Mouse (Mus musculus) adrenal gland, adult 2 months (tissue): ENCODE measurements around the gene Keap1. TPM values are rescaled to one million over a fixed set of nuclear protein-coding genes. Genes with fewer than 3 reads are reported as not detected.
"Not testable (repeated sequence)": the region's sequence is repeated elsewhere in the genome, so short reads cannot be mapped to it uniquely, and the experiment has no call there.

Experiments used
- DNase-seq: peaks from one replicate; pipeline ENCODE4 v3.0.0; 2021
- polyA plus RNA-seq: library from polyadenylated mRNA; depleted of rRNA; stranded (reverse); fragments of >200 nt; gene quantifications from 2 replicates; pipeline ENCODE4 v1.2.3, GENCODE M21; 2012; rRNA removed
- total RNA-seq, 2 experiments: library from RNA; stranded (reverse); gene quantifications; 2 replicates each; pipeline ENCODE4 v1.2.3; 2021

Gene Keap1
- total and polyA plus RNA-seq, 3 experiments, result 36.6 to 132 (median 56.5) TPM

- DNase-seq, result no peak
Measured at GRCm38 (mm10) chr9:21196521-21197433, 42.4 kb downstream of the Keap1 start.

GRCm38 (mm10) chr9:21195736-21196505, 43.2 kb downstream of the Keap1 start:
- not testable (repeated sequence) for DNase-seq

GRCm38 (mm10) chr9:21194787-21195493, 44.2 kb downstream of the Keap1 start:
- no peak for DNase-seq

GRCm38 (mm10) chr9:21193786-21194185, 45.4 kb downstream of the Keap1 start:
- DNase-seq, result no peak

GRCm38 (mm10) chr9:21190670-21191069, 48.5 kb downstream of the Keap1 start:
- DNase-seq, result no peak

- no peak for DNase-seq
Measured at GRCm38 (mm10) chr9:21189905-21190304, 49.3 kb downstream of the Keap1 start.

- DNase-seq, result peak; percentile 49
Measured at GRCm38 (mm10) chr9:21185436-21185835, 53.7 kb downstream of the Keap1 start.

GRCm38 (mm10) chr9:21184733-21185132, 54.4 kb downstream of the Keap1 start:
- peak; percentile 55 for DNase-seq

- peak; percentile 87 for DNase-seq
Measured at GRCm38 (mm10) chr9:21183905-21184413, 55.2 kb downstream of the Keap1 start.

GRCm38 (mm10) chr9:21183421-21183820, 55.7 kb downstream of the Keap1 start:
- DNase-seq, result no peak

GRCm38 (mm10) chr9:21181421-21182220, 57.5 kb downstream of the Keap1 start:
- DNase-seq, result peak; percentile 50

GRCm38 (mm10) chr9:21180841-21181240, 58.3 kb downstream of the Keap1 start:
- no peak for DNase-seq

- no peak for DNase-seq
Measured at GRCm38 (mm10) chr9:21180402-21180801, 58.8 kb downstream of the Keap1 start.

Other genes starting within 250 kb of the Keap1 start
- gene Mrpl4, start 236.6 kb downstream of the Keap1 start, total RNA-seq, result 100 to 1,000 TPM; 120 to 130 TPM
- gene Mrpl4, start 236.6 kb downstream of the Keap1 start, polyA plus RNA-seq, result 245 and 270 TPM in 2 replicates
- gene Icam1, start 223.4 kb downstream of the Keap1 start, total RNA-seq, result 10 to 100 TPM; 10.8 to 19.1 TPM
- gene Icam1, start 223.4 kb downstream of the Keap1 start, polyA plus RNA-seq, result 7.5 and 8.3 TPM in 2 replicates
- gene Icam4, start 210.0 kb downstream of the Keap1 start, total RNA-seq, result 1 to 10 TPM; 1.1 to 5.1 TPM
- 1.9 and 2.7 TPM in 2 replicates for gene Icam4, start 210.0 kb downstream of the Keap1 start, polyA plus RNA-seq
- under 1 TPM; 0.17 to 0.31 TPM for gene Icam5, start 207.3 kb downstream of the Keap1 start, total RNA-seq
- 0.41 and 0.48 TPM in 2 replicates for gene Icam5, start 207.3 kb downstream of the Keap1 start, polyA plus RNA-seq
- not detected for gene Zglp1, start 172.3 kb downstream of the Keap1 start, total RNA-seq
- gene Zglp1, start 172.3 kb downstream of the Keap1 start, polyA plus RNA-seq, result not detected in 2 replicates
- gene Gm49373, start 166.3 kb downstream of the Keap1 start, total RNA-seq, result under 1 TPM; 0.24 to 0.43 TPM
- 0.18 and 0.19 TPM in 2 replicates for gene Gm49373, start 166.3 kb downstream of the Keap1 start, polyA plus RNA-seq
- gene Fdx1l, start 165.7 kb downstream of the Keap1 start, total RNA-seq, result 10 to 100 TPM; 40.7 to 48.6 TPM
- gene Fdx1l, start 165.7 kb downstream of the Keap1 start, polyA plus RNA-seq, result 59.6 and 86.5 TPM in 2 replicates
- gene Gm38431, start 147.4 kb downstream of the Keap1 start, total RNA-seq, result 1 to 10 TPM in 1 of 2 experiments, under 1 TPM in 1; 0.90 to 2.5 TPM
- 68.5 and 74.0 TPM in 2 replicates for gene Gm38431, start 147.4 kb downstream of the Keap1 start, polyA plus RNA-seq
- 10 to 100 TPM; 50.8 to 53.4 TPM for gene Raver1, start 147.4 kb downstream of the Keap1 start, total RNA-seq
- gene Raver1, start 147.4 kb downstream of the Keap1 start, polyA plus RNA-seq, result 52.8 and 76.4 TPM in 2 replicates
- gene Tyk2, start 108.1 kb downstream of the Keap1 start, total RNA-seq, result 10 to 100 TPM; 12.7 to 14.6 TPM
- gene Tyk2, start 108.1 kb downstream of the Keap1 start, polyA plus RNA-seq, result 23.5 and 25.8 TPM in 2 replicates
- gene Cdc37, start 89.4 kb downstream of the Keap1 start, total RNA-seq, result 100 to 1,000 TPM; 179 to 202 TPM
- 58.3 and 59.0 TPM in 2 replicates for gene Cdc37, start 89.4 kb downstream of the Keap1 start, polyA plus RNA-seq
- 10 to 100 TPM in 1 of 2 experiments, 1 to 10 TPM in 1; 8.8 to 17.7 TPM for gene Pde4a, start 73.6 kb downstream of the Keap1 start, total RNA-seq
- 13.2 and 15.6 TPM in 2 replicates for gene Pde4a, start 73.6 kb downstream of the Keap1 start, polyA plus RNA-seq
- 1 to 10 TPM in 1 of 2 experiments, under 1 TPM in 1; 0.66 to 1.9 TPM for gene S1pr5, start 9.1 kb upstream of the Keap1 start, total RNA-seq
- gene S1pr5, start 9.1 kb upstream of the Keap1 start, polyA plus RNA-seq, result 1.2 and 1.4 TPM in 2 replicates
- gene Atg4d, start 25.9 kb upstream of the Keap1 start, total RNA-seq, result 10 to 100 TPM; 25.9 to 47.0 TPM
- gene Atg4d, start 25.9 kb upstream of the Keap1 start, polyA plus RNA-seq, result 36.2 and 42.9 TPM in 2 replicates
- 10 to 100 TPM; 27.3 to 38.5 TPM for gene Kri1, start 48.6 kb upstream of the Keap1 start, total RNA-seq
- 11.7 and 14.4 TPM in 2 replicates for gene Kri1, start 48.6 kb upstream of the Keap1 start, polyA plus RNA-seq
- 10 to 100 TPM in 1 of 2 experiments, 1 to 10 TPM in 1; 6.0 to 20.3 TPM for gene Cdkn2d, start 52.0 kb upstream of the Keap1 start, total RNA-seq
- 36.0 and 42.9 TPM in 2 replicates for gene Cdkn2d, start 52.0 kb upstream of the Keap1 start, polyA plus RNA-seq
- gene Ap1m2, start 73.0 kb upstream of the Keap1 start, total RNA-seq, result not detected
- gene Ap1m2, start 73.0 kb upstream of the Keap1 start, polyA plus RNA-seq, result not detected in 2 replicates
- gene Slc44a2, start 81.3 kb upstream of the Keap1 start, total RNA-seq, result 10 to 100 TPM; 30.9 to 56.0 TPM
- gene Slc44a2, start 81.3 kb upstream of the Keap1 start, polyA plus RNA-seq, result 27.1 and 27.2 TPM in 2 replicates
- gene Ilf3, start 128.5 kb upstream of the Keap1 start, total RNA-seq, result 10 to 100 TPM; 51.0 to 60.1 TPM
- gene Ilf3, start 128.5 kb upstream of the Keap1 start, polyA plus RNA-seq, result 38.9 and 39.1 TPM in 2 replicates
- 10 to 100 TPM; 13.1 to 15.9 TPM for gene Qtrt1, start 172.5 kb upstream of the Keap1 start, total RNA-seq
- 23.4 and 28.6 TPM in 2 replicates for gene Qtrt1, start 172.5 kb upstream of the Keap1 start, polyA plus RNA-seq
- 100 to 1,000 TPM in 1 of 2 experiments, 10 to 100 TPM in 1; 99.0 to 134 TPM for gene Dnm2, start 185.5 kb upstream of the Keap1 start, total RNA-seq
- gene Dnm2, start 185.5 kb upstream of the Keap1 start, polyA plus RNA-seq, result 328 and 381 TPM in 2 replicates